Mouse (Mus musculus): ENCODE data around the gene Gpr108.
"Not testable (repeated sequence)": the region's sequence is repeated elsewhere in the genome, so short reads cannot be mapped to it uniquely, and the experiment has no call there.

Gpr108 gene

DNA sequence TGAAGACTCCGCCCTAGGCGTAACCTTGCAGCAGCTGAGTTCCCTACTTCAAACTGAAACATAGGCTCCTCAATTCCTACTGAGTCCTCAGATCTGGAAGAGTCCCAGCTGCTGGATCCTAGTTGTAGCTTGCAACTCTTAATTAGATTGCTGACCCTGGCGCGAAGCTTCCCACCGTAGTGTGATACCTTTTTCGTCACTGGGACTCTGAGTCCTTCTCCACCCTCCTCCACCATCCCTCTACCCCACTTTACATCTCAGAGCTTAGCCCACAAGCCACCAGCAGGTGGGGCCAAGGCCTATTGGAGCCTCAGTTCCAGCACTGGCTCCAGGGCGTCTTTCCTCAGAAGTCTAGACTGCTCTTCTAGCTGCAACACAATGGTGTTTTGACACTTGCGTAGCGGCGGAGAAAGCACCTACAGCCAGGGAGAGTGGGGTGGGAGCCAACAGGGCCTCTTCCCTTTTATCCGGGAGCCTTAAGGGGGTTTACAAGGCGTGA lies at the start of gene Gpr108:
Gpr108 (minus strand) TSS at position 246 of the 499 bp plus-strand sequence.
- DNase-seq = peak; percentile 93

DNA sequence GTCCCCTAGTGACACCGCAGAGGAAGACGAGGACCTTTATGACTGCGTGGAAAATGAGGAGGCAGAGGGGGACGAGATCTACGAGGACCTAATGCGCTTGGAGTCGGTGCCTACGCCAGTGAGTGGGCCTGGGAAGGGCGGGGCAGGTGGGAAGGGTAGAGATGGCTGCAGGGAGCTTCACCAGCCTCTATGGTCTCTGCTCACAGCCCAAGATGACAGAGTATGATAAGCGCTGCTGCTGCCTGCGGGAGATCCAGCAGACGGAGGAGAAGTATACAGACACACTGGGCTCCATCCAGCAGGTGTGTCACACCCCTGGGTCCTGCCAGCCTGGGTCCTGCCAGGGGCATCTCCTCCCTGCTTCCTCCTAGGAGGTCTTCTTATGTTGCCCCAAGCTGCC lies 48.8 kb upstream of the Gpr108 start:
- DNase-seq = no peak

DNA sequence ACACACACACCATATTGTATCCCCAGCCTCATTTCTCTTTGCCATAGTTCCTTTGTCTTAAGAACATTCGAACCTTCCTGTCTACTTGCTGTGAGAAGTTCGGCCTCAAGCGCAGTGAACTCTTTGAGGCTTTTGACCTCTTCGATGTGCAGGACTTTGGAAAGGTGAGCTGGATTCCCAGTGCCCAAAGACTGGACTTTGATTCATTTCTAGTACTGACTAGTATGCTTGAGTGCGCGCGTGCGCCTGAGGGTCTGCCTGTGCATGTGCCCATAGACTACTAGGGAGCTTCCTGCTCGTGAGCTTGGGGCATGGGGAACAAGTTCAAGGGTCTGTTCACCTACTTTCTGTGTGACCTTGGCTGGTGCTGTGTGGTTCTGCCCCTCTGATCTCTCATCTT lies 47.7 kb upstream of the Gpr108 start:
- no peak for DNase-seq

DNA sequence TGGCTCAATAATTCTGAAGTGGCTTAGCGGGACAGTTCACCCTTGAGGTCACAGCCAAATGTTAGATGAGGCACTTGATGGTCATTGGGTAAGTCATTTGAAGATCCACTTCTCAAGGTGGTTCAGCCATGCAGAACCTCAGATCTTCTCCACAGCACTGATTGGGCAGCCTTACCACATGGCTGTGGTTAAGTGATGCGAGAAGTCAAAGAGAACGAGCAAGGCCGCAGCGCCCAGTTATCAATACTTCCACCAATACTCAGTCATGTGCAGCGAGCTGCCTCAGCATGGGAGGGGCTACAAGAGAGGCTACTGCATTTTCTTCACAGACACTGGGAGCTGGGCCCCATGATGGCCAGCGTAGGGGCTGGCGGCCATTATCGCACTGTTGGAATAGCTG lies 44.7 kb upstream of the Gpr108 start:
- DNase-seq = no peak

DNA sequence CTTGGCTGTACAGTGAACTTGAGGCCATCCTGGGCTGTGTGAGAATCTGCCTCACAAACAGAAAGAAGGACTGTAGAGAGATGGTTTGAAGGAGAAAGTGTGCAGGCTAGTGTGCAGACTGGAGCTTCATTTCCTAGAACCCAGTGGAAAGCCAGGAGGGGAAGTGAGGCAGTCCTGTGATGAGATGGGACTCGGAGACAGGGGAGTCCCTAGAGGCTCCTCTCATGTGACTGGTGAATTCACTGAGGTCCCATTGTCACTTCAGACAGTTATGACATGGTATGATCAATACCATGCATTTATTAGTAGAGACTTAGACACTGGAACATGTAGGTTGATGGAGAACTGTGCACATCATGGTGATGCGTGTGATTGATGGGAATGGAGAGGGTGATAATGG lies 44.1 kb upstream of the Gpr108 start:
- no peak for DNase-seq

DNA sequence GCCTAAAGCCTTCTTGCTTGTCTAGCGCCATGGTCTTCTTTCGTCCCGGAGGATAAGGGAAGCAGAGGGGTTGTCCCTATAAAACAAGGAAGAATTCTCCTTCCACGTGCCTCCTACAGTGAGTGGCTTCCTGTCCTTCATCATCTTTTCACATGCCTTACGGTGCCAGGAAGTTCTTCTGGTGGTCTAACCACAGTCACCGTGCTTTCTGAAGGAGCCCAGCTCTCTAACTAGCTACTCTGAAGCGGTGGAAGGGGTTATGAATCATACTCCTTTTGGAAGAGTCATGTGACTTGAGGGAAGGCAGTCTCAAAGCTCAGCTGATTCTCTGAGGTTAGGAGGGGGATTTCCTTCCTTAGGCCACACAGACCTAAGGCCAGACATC lies 42.4 kb upstream of the Gpr108 start:
- DNase-seq = no peak

DNA sequence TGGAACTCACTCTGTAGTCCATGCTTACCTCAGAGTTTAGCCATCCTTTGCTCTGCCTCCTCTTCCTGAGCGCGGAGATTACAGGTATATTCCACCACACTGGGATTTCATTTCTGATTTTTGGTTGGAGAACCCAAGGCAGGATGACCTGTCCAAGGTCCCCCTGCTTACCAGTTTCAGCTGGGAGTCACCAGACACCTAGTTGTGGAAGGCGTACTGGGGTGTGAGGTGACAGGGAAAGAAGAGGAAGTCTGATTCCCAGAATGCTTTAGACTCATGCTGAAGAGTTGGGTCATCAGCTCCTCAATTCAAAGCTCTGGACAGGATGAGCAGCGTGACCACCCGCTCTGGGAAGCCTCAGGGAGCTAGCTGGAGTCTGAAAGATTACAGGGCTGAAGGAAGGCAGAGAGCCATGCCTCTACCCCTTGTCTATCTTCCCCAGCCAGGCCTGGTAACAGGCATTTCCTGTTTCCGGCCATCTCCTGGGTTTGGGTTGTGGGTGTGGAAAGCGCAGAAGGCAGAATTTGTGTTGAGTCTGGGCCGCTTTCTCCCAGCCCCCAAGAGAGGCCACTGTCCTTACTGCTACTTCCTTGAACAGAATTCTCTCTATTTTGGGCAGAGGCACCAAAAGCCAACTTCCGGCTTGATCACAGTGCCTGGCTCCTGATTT lies 41.9 kb upstream of the Gpr108 start:
- DNase-seq = peak; percentile 48

DNA sequence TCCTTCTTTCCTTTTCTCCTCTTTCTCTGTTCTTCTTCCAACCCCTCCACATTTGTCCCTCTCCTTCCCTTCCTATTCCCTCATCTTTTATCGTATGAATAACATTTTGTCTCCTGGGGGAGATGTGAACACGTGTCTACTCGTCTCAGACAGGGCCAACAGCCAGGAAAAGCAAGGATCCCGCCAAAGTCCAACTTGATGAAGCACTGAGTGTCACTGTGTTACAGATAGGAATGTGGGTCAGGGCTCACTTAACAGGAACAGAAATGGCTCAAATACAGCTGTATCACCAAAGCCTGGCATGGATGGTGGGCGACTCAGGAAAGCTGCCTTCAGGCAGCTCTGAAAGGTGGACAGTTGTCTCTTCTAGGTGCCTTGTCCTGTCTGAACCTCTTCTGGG lies 41.0 kb upstream of the Gpr108 start:
- no peak for DNase-seq

DNA sequence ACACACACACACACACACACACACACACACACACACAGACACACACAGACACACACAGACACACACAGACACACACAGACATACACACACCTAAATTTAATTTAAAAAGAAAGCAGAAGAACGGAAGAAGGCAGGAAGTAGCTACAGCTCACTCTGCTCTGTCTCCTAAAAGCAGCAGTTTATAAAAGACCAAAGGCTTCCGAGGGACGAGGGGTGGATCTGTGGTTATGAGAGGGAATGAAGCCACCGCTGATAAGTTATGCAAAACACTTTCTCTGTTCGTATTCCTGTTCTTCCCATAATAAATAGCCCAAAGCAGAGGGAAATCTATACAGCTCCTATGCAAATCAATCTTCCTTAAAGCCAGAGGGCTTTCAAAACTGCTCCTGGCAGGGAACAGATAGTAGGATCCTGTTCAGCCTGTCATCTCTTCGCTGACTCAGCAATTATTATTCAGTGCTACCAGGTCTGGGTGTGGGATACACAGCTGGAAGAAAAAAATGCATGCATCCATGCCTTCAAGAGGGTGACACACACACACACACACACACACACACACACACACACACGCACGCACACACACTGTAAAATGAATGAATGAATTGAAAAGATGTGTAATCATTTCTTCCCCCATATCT lies 38.6 kb upstream of the Gpr108 start:
- DNase-seq = no peak

DNA sequence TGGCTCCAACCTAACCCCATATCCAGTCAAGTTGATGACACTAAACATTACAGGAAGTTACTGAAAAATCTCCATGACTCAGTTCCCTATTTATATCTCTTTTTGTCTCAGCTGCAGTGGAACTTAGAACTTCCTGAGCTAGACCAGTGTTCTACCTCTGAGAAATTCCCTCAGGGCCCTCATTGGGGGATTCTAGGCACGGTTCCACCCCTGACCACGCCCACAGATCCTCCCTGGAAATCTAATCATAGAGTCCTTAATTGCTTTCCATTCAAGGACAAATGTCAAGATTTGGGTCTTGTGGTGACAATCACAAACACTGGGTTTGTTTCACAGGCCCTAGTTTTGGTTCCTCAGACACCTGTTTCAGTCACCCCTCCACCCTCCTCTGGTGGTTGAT lies 36.8 kb upstream of the Gpr108 start:
- DNase-seq = no peak

DNA sequence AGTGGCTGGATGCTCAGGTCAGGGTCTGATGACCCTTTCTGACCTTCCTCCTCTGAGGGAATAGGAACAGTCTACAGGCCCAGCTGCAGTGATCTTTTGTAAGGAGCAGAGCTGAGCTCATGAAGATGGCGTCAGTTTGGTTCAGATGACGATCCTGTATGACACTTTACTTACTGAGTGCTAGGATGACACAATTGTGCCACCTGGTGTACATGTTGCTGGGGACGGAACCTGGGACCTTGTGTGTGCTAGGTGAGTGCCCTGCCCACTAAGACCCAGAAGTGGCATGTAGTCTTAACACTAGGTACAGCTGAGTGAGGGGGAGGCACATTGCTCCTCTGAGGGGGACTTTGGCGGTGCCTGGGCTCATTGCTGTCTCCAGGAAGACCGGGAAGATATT lies 35.7 kb upstream of the Gpr108 start:
- DNase-seq = no peak

DNA sequence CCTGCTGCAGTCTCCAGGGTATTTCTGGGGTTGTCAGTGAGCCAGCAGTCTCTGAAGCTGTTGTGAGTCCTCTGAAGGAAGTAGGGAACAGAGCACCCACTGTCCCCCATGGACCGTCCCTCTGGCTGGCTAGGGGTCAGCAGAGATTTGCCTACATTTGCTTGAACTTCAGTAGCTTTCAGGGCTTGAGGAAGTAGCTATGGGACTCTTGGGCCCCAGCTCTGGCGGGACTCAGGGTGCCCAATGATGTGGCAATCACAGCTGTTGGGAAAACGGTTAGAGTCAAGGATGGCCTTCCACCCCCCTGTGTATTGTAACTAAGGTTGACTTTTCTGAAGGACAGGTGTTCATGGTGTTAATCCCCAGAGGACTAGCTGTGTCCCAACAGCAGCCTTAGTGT lies 32.2 kb upstream of the Gpr108 start:
- no peak for DNase-seq

DNA sequence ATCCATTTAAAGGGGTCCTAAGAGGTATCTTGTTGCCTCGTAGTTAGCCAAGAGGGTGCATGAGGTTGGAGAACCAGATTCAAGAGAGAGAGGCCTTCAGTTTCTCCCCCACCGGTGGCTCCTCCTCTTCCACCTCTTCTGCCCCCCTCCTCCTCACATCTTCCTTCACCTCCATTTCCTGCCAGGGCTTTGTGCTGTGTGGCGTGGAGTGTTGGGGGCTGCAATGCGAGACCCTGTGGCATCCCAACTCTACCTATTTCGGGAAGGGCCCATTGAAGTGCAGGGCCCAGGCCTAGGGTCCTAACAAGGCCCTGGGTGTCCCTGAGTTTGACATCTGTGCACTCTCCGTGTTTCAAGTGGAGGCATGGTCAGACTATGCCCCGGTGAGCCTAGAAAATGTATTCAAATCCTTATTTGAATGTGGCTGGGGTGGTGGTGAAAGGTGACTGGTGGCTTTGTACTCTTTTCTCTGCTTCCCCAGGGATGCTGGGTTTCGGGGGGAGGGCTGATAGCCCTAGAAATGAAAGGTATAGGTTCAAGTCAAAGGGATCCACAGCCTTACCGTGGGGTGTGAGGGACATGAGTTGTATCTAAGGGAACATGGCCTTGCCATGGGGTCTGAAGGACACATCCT lies 31.5 kb upstream of the Gpr108 start:
- DNase-seq = peak; percentile 75

DNA sequence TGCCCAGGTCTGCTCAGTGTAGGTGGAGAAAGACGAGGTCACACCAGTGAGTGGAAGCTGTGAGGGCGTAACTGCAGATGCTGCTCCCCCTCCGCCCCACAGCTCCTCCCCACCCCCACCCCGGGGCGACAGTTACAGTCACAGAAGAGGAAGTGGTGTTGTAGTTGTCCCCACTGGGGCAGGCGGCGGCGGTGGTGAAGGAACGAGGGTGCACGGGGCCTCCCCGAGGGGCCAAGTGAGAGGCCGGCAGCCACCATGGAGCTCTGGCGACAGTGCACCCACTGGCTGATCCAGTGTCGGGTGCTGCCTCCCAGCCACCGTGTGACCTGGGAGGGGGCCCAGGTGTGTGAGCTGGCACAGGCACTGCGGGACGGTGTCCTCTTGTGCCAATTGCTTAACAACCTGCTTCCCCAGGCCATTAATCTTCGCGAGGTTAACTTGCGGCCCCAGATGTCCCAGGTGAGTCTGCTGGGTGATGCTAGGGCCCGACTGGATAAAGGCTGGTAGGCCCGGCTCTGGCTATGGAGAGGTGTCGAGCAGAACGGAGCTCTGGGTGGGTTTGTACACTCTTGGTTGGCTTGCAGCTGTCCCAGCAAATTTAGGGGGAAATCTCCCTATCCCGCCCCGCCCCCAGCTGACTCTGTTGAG lies 30.8 kb upstream of the Gpr108 start, which contains the start of gene Vav1:
Vav1 (plus strand) TSS at position 158 of the 648 bp plus-strand sequence.
- peak; percentile 91 for DNase-seq

DNA sequence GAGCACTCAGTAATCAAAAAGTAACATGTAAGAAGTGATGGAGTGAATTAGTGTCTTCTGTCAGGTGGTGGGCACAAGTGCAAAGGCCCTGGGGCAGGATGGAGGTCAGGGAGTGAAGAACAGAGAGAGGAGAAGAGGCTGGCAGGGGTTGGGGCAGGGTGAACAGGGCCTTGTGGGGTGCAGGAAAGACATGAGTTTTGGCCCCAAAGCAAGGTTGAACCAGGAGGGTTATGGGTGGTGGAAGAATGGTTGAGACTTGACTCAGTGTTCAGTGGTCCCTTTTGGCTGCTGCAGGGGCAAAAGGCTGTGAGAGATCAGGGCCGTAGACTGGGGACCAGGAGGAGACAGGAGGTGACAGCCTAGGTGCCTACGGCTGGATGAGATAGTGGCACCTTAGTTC lies 30.3 kb upstream of the Gpr108 start:
- no peak for DNase-seq

DNA sequence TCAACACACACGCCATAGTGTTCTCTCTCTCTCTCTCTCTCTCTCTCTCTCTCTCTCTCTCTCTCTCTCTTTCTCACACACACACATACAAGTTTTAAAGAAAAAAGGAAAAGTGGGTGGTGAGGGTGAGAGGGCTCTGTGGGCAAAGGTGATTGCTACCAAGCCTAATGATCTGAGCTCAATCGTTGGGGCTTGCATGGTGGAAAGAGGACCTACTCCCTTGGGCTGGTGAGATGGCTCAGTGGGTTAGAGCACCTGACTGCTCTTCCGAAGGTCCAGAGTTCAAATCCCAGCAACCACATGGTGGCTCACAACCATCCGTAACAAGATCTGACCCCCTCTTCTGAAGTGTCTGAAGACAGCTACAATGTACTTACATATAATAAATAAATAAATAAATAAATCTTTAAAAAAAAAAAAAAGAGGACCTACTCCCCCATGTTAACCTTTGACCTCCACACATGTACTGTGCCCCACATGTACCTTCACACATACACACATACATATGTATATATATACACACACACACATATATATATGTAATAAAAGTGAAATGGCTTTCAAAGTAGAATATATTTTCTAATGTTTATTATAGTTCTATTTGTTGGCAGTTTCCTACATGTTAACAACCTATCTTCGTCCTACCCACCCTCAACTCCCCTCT lies 29.5 kb upstream of the Gpr108 start:
- not testable (repeated sequence) for DNase-seq

DNA sequence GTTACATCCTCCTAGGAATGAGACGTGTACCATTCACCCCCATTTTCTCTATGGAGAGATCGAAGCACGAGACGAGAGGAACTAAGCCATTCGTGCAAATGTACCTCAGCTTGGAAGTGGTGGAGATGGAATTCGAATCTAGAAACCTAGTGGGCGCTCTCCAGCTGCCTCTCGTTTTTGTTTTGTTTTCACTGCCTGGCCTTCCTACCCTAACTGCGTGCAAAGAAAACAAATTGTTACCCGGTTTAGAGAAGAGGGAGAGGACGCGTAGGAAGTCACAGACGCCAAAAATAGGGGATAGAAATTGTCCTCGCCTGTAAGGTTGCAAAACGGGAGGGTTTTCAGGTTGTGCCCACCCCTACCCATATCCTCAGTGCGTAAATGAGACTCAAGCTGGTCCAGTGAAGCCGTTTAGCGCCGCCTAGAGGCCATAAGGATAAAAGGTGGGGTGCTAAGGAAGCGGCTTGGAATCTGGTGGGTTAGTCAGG lies 28.4 kb upstream of the Gpr108 start:
- DNase-seq = peak; percentile 81

DNA sequence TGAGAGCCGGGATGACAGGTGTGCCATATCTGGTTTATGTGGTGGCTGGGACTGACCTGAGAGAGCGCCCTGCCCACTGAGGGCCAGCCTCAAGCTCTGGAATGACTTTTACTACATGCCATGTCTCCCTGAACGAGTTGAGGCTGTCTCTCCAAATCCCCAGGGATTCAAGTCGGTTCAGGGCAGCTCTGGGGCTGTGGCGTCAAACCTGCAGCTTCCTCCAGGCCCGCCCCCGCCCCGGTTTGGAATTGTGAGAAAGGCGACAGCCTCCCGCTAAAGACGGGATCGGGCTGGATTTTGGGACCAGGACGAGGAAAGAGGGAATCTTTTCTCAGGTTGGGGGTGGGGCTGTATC lies 27.7 kb upstream of the Gpr108 start:
- no peak for DNase-seq

DNA sequence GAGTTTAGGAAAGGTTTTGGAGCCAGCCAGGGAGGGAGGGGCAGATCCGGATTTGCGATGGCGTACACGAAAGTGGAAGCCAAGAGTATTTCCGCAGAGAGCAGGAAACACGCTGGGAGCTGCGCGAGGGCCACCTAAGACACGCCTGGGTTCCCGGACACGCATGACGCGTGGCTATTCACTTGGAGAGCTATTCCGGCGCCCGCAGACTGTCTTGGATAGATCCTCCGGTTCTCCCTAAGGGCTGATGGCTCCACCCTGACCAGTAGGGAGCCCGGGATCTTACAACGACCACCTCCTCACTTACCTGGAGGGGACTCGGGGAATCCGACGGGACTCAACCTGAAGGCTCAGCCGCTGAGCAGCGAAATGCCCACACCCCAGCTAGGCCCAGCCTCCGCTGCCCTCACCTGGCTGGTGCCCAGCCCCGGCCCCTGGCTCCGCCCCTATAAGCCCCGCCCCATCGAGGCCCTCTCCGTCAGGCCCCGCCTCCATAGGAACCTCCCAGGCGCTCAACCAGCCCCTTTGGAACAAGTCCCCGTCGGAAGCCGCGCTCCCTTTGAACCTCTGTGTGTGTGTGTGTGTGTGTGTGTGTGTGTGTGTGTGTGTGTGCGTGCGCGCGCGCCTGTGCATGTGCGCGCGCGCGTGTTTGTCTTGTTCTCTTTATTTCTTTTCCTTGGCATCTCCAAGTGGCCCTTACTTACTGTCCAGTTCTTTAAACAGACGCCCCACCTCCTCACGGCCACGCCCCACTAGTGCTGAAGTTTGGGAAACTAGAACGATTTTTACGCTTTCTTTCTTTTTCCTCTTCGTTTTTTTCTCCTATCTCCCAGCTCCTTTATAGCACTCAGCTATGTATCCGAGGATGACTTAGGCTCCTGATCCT lies 27.1 kb upstream of the Gpr108 start:
- peak; percentile 93 for DNase-seq

DNA sequence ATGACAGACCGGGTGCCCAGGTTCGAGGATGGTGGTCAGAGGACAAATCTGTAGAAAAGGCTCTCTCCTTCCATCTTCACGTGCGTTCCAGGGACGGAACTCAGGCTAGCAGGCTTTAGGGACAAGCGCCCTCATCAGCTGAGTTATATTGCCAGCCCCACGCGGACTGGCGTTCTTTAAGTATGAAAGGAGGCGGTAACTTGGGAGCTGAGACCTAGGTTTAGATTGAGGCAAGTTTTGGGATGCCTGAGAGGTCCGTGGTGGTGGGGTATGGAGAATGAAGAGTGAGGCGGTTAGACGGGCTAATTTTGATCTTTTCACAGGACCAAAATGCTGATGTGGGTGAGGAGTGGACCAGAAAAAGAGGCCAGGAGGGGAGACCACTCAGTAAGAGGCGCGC lies 26.4 kb upstream of the Gpr108 start:
- no peak for DNase-seq

DNA sequence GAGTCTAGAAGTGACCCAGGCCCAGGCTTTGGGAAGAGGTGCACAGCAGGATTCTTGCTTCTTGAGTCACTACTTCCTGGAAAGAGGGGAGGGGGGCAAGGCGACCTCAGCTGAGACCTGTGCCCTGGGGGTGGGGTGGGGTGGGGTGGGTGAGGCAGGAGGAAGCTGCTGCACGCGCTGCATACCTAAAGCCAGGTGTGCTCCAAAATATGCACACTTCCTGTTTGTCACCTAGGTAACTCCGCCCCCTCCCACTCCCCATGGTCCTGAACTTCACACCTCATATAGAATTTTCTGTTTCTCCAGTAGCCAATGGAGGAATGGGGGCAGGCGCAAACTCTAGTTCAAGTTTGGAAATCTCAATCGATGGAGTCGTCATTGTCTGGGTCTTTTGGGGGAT lies 25.6 kb upstream of the Gpr108 start:
- DNase-seq = no peak

DNA sequence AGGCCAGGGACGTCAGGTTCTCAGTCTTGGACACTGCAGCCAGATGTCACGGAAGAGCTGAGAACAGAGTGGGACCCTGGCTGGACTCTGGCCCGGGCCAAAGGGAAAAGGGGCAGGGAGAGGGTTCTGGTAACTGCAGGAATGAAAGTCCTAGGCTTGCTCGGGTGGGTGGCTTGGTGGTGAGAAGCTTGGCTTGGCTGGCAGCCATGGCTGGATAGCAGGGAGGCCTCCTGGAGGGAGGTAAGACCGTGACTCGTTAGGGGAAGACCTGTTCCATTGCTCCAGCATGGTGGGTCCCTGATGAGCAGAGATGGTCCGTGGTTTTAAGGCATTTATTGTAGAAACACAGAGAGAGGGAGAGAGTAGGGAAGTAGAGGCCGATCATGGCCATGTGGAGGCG lies 23.1 kb upstream of the Gpr108 start:
- DNase-seq = no peak
